Mouse (Mus musculus) urinary bladder, postnatal 10 days (tissue): ENCODE results near the gene Adnp.
"Not testable (repeated sequence)": the region's sequence is repeated elsewhere in the genome, so short reads cannot be mapped to it uniquely, and the experiment has no call there.

ENCODE experiments used
- DNase-seq: peaks from one replicate; pipeline ENCODE4 v3.0.0; 2022; ENCODE audit warnings: low spot score

Gene Adnp

GRCm38 (mm10) chr2:168205681-168206631 is 956 bp downstream of the Adnp start:
- no peak for DNase-seq

GRCm38 (mm10) chr2:168205265-168205664 is 1.6 kb downstream of the Adnp start:
- peak; percentile 53 for DNase-seq

- DNase-seq: no peak
Observed at GRCm38 (mm10) chr2:168204476-168204999, 2.4 kb downstream of the Adnp start.

- no peak for DNase-seq
Observed at GRCm38 (mm10) chr2:168200014-168200691, 6.8 kb downstream of the Adnp start.

GRCm38 (mm10) chr2:168199476-168199875 is 7.4 kb downstream of the Adnp start:
- no peak for DNase-seq

GRCm38 (mm10) chr2:168198421-168198820 is 8.5 kb downstream of the Adnp start:
- DNase-seq: no peak

GRCm38 (mm10) chr2:168195721-168196120 is 11.2 kb downstream of the Adnp start:
- no peak for DNase-seq

GRCm38 (mm10) chr2:168193685-168194084 is 13.2 kb downstream of the Adnp start:
- DNase-seq: no peak

- no peak for DNase-seq
Observed at GRCm38 (mm10) chr2:168191856-168192255, 15.1 kb downstream of the Adnp start.

GRCm38 (mm10) chr2:168175946-168176345 is 31.0 kb downstream of the Adnp start:
- DNase-seq: no peak

GRCm38 (mm10) chr2:168170167-168170685 is 36.7 kb downstream of the Adnp start:
- no peak for DNase-seq

GRCm38 (mm10) chr2:168169800-168170113 is 37.2 kb downstream of the Adnp start:
- DNase-seq: no peak

- no peak for DNase-seq
Observed at GRCm38 (mm10) chr2:168168892-168169799, 37.8 kb downstream of the Adnp start.

GRCm38 (mm10) chr2:168167781-168168180 is 39.1 kb downstream of the Adnp start:
- DNase-seq: no peak

GRCm38 (mm10) chr2:168166750-168167460 is 40.0 kb downstream of the Adnp start:
- no peak for DNase-seq

GRCm38 (mm10) chr2:168161978-168162377 is 44.9 kb downstream of the Adnp start:
- no peak for DNase-seq

GRCm38 (mm10) chr2:168161514-168161971 is 45.4 kb downstream of the Adnp start:
- no peak for DNase-seq

- no peak for DNase-seq
Observed at GRCm38 (mm10) chr2:168160370-168160930, 46.5 kb downstream of the Adnp start.

GRCm38 (mm10) chr2:168158911-168159711 is 47.8 kb downstream of the Adnp start:
- no peak for DNase-seq

- DNase-seq: not testable (repeated sequence)
Observed at GRCm38 (mm10) chr2:168157974-168158373, 48.9 kb downstream of the Adnp start.
